Mouse (Mus musculus): ENCODE results near the gene Anapc16. TPM values are rescaled to one million over a fixed set of nuclear protein-coding genes. Genes with fewer than 3 reads are reported as not detected.

The Anapc16 gene
- polyA plus RNA-seq, 1 experiment from 2014 or later: 118 TPM

DNA sequence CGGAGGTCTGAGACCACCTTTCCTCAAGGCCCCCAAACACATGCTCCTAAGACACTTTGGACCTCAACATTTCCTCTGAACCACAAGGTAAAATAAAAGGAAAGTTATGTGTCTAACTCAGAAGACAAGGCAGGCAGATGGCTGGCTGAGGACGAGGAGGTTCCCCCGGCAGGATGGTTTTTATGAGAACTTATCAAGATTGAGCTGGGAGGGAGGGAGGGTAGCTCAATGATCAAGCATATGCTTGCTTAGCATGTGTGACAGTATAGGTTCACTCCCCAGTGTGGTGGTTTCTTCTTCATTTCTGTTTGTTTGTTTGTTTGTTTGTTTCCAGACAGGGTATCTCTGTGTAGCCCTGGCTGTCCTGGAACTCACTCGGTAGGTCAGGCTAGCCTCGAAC, 56.6 kb downstream of the Anapc16 start:
- H3K4me3 ChIP-seq: no peak overlapping the region
- H3K4me1 ChIP-seq (replicated peaks): peaks cover 53% of the 10 kb centered on the region
- H3K9me3 ChIP-seq: no peaks in the 10 kb centered on the region
- WGBS: 91% methylated on average over 5 of the region's 5 CpGs
- ATAC-seq (ENCODE audit: low read depth): no peak
- no peaks in the 10 kb centered on the region for H3K36me3 ChIP-seq
- H3K27me3 ChIP-seq: no peaks in the 10 kb centered on the region
- no peak overlapping the region for H3K9ac ChIP-seq
- no peak overlapping the region for H3K4me2 ChIP-seq
- H3K27ac ChIP-seq (replicated peaks): no peak overlapping the region

GRCm38 (mm10) chr10:59945416-59945815, 57.5 kb downstream of the Anapc16 start:
- Histone ChIP-seq H3K36me3 (no peaks in the 10 kb centered on the region), H3K9me3 (no peaks in the 10 kb centered on the region), H3K4me1 (replicated peaks) (peaks cover 49% of the 10 kb centered on the region), H3K9ac (no peak overlapping the region), H3K4me2 (no peak overlapping the region), H3K27ac (replicated peaks) (no peak overlapping the region), H3K4me3 (no peak overlapping the region), H3K27me3 (no peaks in the 10 kb centered on the region)
- no peak for ATAC-seq (ENCODE audit: low read depth)
- 91% methylated on average over 3 of the region's 3 CpGs for WGBS

GRCm38 (mm10) chr10:59943421-59943989, 59.4 kb downstream of the Anapc16 start:
- H3K4me3 ChIP-seq: peak overlapping the region; percentile 20; the same call in 1 of the 2 replicates
- 44% methylated on average over 13 of the region's 13 CpGs for WGBS
- peak; percentile 51 for ATAC-seq (ENCODE audit: low read depth)
- no peaks in the 10 kb centered on the region for H3K36me3 ChIP-seq
- H3K4me1 ChIP-seq (replicated peaks): peaks cover 30% of the 10 kb centered on the region
- H3K9ac ChIP-seq: peak overlapping the region; percentile 68; the same call in 1 of the 2 replicates
- no peaks in the 10 kb centered on the region for H3K27me3 ChIP-seq
- peak overlapping the region; percentile 64 for H3K27ac ChIP-seq (replicated peaks)
- H3K9me3 ChIP-seq: no peaks in the 10 kb centered on the region
- H3K4me2 ChIP-seq: peak overlapping the region; percentile 51

DNA sequence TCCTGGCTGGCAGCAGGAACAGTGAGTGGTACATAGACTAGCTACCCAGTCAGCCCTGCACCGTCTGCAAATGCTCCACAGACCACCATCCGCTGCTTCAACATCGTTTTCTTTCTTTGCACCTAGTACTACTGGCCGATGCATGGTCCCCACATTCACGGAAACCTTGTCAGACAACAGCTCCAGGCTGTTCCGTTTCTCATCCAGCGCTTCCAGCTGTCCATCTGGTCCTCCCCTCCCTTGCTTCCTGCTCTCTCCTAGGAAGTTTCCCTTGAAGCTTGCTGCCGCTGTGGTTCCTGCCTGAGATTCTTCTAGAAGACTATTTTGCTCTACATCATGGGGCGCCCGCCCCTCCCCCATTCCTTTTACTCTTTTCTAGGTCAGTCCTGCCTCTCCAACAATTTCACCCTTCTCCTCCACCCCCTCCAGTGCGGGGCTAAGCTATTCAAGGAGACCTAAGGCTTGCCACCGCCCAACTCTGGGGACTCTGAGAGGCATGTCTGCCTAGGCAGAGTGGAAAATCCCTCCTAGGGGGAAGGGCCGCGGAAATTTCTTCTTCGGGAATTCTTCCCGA, 60.0 kb downstream of the Anapc16 start:
- 1% methylated on average over 16 of the region's 16 CpGs for WGBS
- Histone ChIP-seq H3K27me3 (no peaks in the 10 kb centered on the region), H3K27ac (replicated peaks) (peak overlapping the region; percentile 64)

GRCm38 (mm10) chr10:59942281-59942846, 60.6 kb downstream of the Anapc16 start:
- 58% methylated on average over 21 of the region's 21 CpGs for whole genome bisulfite sequencing
- Histone ChIP-seq H3K36me3 (no peaks in the 10 kb centered on the region), H3K9me3 (no peaks in the 10 kb centered on the region), H3K9ac (peak overlapping the region; percentile 68), H3K4me2 (peak overlapping the region; percentile 51), H3K4me1 (replicated peaks) (peaks cover 19% of the 10 kb centered on the region), H3K4me3 (peak overlapping the region; percentile 20), H3K27ac (replicated peaks) (peak overlapping the region; percentile 64), H3K27me3 (no peaks in the 10 kb centered on the region)
- ATAC-seq (ENCODE audit: low read depth): peak; percentile 34; the same call in 1 of the 2 replicates

More for the DNA sequence above, 60.0 kb downstream of the Anapc16 start:
- no peaks in the 10 kb centered on the region for H3K36me3 ChIP-seq
- peak; percentile 64 for ATAC-seq (ENCODE audit: low read depth)
- peak overlapping the region; percentile 20 for H3K4me3 ChIP-seq
- no peaks in the 10 kb centered on the region for H3K9me3 ChIP-seq
- H3K4me2 ChIP-seq: peak overlapping the region; percentile 51
- H3K9ac ChIP-seq: peak overlapping the region; percentile 68
- peaks cover 25% of the 10 kb centered on the region for H3K4me1 ChIP-seq (replicated peaks)

- H3K9me3 ChIP-seq: no peaks in the 10 kb centered on the region
- no peaks in the 10 kb centered on the region for H3K36me3 ChIP-seq
- H3K4me1 ChIP-seq (replicated peaks): peaks cover 22% of the 10 kb centered on the region
- no peak overlapping the region for H3K27ac ChIP-seq (replicated peaks)
- H3K9ac ChIP-seq: no peak overlapping the region
- WGBS: 64% methylated on average over 1 of the region's 1 CpGs
- H3K4me2 ChIP-seq: no peak overlapping the region
- ATAC-seq (ENCODE audit: low read depth): no peak
- no peak overlapping the region for H3K4me3 ChIP-seq
- no peaks in the 10 kb centered on the region for H3K27me3 ChIP-seq
Measured at GRCm38 (mm10) chr10:59939081-59939480, 63.9 kb downstream of the Anapc16 start.

DNA sequence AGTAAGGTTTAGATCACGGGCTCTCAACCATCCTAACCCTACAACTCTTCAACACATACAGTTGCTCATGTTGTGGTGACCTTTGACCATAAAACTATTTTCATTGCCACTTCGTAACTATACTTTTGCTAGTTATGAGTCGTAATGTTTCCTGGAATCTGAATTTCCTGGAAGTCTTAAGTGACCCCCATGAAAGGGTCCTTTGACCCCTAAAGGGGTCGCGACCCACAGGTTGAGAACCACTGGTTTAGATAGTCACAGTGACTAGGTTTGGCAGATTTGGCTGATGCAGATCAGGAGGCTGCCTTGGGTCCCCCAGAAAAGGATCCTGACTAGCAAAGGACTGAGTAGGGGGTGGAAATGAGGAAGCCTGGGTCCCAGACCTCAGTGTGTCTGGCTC, 64.3 kb downstream of the Anapc16 start:
- H3K4me3 ChIP-seq: no peak overlapping the region
- H3K27ac ChIP-seq (replicated peaks): no peak overlapping the region
- peaks cover 21% of the 10 kb centered on the region for H3K4me1 ChIP-seq (replicated peaks)
- H3K27me3 ChIP-seq: no peaks in the 10 kb centered on the region
- WGBS: 87% methylated on average over 5 of the region's 5 CpGs
- ATAC-seq (ENCODE audit: low read depth): no peak
- H3K4me2 ChIP-seq: no peak overlapping the region
- no peaks in the 10 kb centered on the region for H3K36me3 ChIP-seq
- H3K9ac ChIP-seq: no peak overlapping the region
- no peaks in the 10 kb centered on the region for H3K9me3 ChIP-seq

Other genes starting within 250 kb of the Anapc16 start
- 20.4 and 21.2 TPM in 2 replicates for gene Dnajb12, start 123.6 kb downstream of the Anapc16 start, polyA plus RNA-seq (2015; fragmentation: Nextera tagmentation; extraction: Ambion mirVana)
- 72.8 and 78.2 TPM in 2 replicates for gene Ddit4, start 51.3 kb downstream of the Anapc16 start, polyA plus RNA-seq (2015; fragmentation: Nextera tagmentation; extraction: Ambion mirVana)
- 41.7 and 44.5 TPM in 2 replicates for gene Ascc1, start 330 bp downstream of the Anapc16 start, polyA plus RNA-seq (2015; fragmentation: Nextera tagmentation; extraction: Ambion mirVana)
- gene Spock2, start 103.1 kb upstream of the Anapc16 start, polyA plus RNA-seq (2015; fragmentation: Nextera tagmentation; extraction: Ambion mirVana): 99.9 and 103 TPM in 2 replicates
- 1.9 and 2.7 TPM in 2 replicates for gene Chst3, start 216.1 kb upstream of the Anapc16 start, polyA plus RNA-seq (2015; fragmentation: Nextera tagmentation; extraction: Ambion mirVana)

Measured in neural tube, embryonic 13.5 days (tissue).